Mouse (Mus musculus) G1E (cell line): ENCODE measurements around the gene Kalrn.

ENCODE experiments used
- CTCF ChIP-seq: IDR thresholded peaks from 2 replicates; pipeline ENCODE4 v1.5.1; 2012; ENCODE audit warnings: low read depth, low read length, inconsistent platforms, mixed read lengths
- TAL1 ChIP-seq: conservative IDR thresholded peaks from 2 replicates; pipeline ENCODE4 v1.6.1; 2012; ENCODE audit warnings: low read depth, low read length, inconsistent platforms, mixed read lengths

DNA sequence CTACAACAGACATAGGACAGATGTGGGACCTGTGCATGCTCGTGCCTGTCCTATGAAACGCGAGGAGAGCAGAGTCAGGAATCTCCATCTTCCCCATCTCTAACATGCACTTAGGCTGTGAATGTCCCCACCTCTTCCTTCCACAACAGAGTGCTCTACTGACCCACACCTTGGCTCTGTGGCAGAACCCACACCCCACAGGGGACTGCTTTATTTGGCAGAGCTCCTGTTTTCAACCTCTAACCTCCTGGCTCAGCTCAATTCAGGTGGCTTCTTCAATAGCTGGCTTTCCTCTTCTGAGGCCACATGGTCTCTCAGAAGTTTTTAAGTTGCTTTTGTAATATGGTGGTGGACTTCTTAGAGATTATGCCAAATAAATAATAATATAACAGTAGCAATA lies 567.3 kb downstream of the Kalrn start:
- no peak for TF ChIP-seq TAL1
- TF ChIP-seq CTCF, result no peak
